Mouse (Mus musculus) layer of hippocampus, postnatal 25 days (tissue): ENCODE results near the gene Ccdc9b. TPM values are rescaled to one million over a fixed set of nuclear protein-coding genes. Genes with fewer than 3 reads are reported as not detected.

ENCODE experiments used
- DNase-seq, 2 experiments: peaks; one replicate each; pipeline ENCODE4 v3.0.0; 2022; ENCODE audit warnings: mixed read lengths in 2 of 2, low spot score in 1 of 2; ENCODE audit errors: extremely low spot score in 1 of 2
- total RNA-seq, 2 experiments: library from RNA; stranded (reverse); gene quantifications; 2 replicates each; pipeline ENCODE4 v1.2.3; 2021

Ccdc9b gene
- total RNA-seq: 1 to 10 TPM; 4.9 to 6.7 TPM

DNA sequence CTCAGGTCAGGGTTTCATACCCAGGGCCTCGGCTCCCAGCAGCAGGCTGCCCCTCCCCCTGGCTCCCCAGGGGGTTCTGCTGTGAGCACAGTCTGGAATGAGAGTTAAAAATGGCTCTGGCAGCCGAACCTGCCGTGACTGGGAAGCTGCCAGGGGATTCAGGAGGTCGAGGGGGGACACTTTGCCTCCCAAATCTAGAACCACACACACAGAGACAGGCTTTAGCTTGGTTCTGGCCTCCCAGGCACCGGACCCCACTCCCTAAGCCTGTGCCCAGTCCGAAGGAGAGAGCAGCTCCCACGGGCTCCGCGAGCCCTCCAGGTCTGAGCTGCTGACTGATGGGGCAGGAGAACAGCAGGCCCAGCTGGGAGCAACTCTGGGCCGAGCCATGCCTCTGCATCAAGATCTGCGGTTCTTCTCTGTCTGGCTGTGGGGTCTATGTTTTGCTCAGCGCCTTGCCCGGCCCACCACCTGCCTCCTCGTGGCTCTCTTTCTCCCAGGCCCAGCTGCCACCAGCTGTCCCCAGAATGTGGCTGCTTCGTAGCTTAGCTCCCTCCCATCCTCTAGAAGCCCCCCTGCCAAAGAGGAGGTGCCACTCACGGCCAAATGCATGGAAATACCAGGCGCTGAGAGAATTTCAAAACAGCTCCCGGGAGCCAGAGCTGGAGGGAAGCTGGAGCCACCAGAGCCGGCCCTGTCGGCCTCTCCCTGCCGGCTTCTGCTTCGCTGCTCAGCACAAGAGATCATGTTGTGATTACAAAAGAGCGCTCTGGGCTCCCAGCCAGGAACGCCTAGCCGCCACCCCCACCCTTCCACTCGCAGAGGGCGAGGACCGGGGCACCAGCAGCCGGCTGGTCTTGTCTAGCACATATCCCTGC lies at the start of gene Ccdc9b:
Ccdc9b (minus strand) TSS at position 756 of the 878 bp plus-strand sequence.
- DNase-seq: peak; percentile 75 to 80

DNA sequence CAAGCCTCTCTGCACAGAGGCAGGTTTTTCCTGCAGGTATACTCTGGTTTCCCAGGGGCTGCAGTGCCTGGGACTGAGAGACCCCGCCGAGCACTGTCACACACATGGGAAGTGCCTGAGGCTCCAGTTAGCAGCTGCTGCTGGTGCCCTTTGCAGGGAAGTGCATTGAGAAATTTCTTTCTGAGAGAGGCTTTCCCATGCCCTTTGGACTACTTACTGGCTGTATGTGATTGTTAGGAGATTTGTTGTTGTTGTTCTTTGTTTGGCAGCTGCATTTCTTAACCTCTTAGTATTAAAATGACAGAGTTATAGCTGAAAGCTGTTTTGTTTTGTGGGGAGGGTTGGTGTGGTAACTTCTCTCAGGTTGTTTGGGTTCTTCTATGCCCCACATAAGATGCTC lies 48.4 kb upstream of the Ccdc9b start:
- DNase-seq: no peak

DNA sequence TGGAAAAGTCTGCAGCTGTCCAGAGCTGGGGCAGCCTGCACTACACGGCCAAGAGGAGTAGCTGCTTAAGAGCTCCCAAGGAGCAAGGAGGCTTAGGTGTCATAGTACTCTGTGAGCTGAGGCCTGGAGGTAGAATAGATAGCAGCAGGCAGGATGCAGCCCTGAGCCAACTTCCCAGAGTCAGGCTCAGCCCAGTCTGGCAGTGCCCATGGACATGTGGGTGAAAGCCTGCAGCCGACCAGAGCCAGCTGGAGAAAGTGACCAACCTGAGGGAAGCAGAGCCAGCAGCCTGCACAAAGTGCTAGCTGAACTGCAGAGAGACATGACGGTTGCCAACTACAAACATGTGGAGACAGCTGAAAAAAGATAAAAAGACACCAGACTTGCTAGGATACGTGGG lies 44.4 kb upstream of the Ccdc9b start:
- DNase-seq: no peak

DNA sequence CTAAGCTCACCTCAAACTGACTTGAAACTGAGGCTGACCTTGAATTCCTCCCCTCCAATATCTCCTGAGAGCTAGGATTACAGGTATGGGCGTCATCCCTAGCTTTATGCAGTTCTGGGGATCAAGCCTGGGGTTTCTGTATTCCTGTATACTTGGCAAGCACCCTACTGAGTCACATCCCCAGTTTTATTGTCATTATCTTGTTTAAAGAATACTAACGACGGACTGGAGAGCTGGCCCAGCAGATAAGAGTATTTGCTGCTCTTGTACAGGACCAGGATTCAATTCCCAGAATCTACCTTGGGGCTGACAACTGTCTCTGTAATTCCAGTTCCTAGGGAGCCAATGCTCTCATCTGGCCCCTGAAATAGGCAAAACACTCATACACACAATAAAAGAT lies 43.3 kb upstream of the Ccdc9b start:
- DNase-seq: no peak

DNA sequence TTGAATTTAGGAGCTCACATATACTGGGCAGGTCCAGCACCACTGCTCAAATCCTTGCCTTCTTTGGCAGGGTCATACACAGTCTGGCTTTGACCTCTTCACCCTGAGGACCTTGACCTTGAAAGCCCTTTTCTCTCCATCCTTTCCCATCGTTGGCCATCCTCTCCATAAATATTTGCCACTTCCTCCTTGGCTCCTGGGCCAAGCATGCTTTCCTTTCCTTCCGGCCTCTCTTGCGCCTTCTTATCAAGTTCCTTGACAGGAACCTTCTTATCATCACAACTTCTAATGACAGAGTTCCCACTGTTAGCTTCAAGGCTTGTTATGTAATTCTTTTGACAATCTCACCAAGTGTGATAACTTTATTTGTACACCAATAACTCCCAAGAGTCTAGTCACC lies 42.7 kb upstream of the Ccdc9b start:
- DNase-seq: no peak

DNA sequence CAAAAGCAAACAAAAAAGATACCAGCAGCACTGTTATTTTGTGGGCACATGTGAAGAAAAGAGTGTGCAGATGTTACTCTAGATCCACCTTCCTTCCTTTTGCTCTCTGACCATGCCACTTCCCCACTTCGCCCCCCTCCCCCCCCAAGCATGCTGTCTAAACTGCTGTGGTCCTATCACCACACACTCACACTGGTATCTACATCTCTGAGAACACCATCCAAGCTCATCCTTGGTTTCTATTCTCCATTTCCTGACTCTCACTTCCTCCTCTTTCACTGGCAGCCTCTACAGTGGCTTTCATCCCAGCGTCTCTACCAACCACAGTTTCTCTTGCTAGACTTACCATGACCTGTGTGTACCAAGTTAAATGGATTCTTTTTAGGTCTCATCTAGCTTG lies 42.0 kb upstream of the Ccdc9b start:
- DNase-seq: no peak

DNA sequence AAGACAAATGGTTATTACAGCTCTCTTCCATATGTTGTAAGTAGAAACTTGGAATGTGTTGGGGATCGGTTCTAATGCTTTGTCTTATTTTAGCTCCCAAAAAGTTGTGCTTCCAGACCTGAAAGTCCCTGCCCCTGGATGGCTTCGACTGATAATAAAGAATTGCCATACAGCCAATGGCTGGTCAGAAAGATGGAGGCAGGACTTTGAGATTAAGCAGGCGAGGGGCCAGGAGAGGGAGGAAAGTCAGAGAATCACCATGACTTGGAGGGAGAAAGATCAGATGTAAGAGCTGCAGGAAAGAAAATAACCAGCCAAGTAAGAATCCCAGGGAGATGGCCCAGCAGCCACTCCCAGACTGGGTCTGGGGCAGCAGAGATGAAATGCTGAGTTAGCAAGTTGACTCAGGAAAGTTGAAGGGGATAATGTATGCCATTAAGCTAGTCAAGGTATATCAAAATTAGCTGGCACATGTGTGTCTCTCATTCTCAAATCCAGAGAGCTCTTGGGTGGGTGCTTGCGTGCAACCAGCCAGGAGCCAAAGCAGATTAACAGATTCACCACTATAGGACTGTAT lies 40.2 kb upstream of the Ccdc9b start:
- no peak for DNase-seq

DNA sequence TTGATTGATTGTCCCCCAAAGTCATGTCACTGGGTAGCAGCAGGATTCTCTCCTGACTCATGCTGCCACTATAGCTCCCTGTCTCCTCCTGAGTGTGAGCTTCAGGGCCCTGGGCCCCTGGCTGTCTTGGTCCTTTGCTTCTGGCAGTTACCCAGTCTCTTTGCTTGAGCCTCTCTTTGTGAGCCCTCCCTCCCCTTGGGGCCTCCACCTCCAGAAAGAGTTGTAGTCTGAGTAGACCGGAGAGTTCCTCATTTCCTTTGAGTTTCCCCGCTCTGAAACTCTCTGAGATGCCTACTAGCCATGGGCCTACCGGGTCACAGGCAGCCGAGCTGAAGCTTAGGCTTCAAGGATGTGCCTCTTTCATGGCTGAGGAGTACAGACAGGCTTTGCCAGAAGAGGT lies 31.2 kb upstream of the Ccdc9b start:
- DNase-seq: no peak

DNA sequence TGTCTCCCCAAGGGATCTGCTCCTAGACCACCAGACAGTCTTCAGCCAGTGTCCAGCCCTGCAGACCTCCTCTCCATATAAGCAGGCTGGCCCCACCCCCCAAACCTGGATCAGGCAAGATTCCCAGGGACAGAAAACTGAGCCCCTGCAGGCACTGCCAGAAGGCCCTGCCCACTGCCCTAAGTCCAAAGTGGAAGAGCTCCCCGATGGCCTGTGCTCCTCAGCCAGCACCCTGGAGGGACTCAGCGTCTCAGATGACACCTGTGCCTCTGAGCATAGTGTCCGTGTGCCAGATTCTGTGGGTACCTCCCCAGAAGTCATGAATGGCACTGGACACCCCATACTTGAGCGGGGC lies 29.8 kb upstream of the Ccdc9b start:
- DNase-seq: no peak

DNA sequence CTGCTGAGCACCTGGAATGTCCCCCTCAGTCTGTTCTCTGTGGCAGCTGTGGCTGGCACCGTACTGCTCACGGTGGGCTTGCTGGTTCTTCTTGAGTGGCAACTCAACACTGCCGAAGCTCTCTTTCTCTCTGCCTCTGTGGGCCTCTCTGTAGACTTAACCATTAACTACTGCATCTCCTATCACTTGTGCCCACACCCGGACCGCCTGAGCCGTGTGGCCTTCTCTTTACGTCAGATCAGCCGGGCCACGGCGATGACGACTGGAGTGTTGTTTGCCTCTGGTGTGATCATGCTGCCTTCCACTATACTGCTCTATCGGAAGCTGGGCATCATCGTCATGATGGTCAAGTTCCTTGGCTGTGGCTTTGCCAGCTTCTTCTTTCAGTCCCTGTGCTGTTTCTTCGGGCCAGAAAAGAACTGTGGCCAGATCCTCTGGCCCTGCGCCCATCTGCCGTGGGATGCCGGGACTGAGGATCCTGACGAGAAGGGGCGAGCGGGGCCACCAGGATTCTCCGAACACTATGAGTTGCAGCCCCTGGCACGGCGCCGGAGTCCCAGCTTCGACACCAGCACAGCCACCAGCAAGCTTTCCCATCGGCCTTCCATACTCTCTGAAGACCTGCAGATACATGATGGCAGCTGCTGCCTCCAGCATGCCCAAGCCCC lies 29.3 kb upstream of the Ccdc9b start:
- no peak for DNase-seq

DNA sequence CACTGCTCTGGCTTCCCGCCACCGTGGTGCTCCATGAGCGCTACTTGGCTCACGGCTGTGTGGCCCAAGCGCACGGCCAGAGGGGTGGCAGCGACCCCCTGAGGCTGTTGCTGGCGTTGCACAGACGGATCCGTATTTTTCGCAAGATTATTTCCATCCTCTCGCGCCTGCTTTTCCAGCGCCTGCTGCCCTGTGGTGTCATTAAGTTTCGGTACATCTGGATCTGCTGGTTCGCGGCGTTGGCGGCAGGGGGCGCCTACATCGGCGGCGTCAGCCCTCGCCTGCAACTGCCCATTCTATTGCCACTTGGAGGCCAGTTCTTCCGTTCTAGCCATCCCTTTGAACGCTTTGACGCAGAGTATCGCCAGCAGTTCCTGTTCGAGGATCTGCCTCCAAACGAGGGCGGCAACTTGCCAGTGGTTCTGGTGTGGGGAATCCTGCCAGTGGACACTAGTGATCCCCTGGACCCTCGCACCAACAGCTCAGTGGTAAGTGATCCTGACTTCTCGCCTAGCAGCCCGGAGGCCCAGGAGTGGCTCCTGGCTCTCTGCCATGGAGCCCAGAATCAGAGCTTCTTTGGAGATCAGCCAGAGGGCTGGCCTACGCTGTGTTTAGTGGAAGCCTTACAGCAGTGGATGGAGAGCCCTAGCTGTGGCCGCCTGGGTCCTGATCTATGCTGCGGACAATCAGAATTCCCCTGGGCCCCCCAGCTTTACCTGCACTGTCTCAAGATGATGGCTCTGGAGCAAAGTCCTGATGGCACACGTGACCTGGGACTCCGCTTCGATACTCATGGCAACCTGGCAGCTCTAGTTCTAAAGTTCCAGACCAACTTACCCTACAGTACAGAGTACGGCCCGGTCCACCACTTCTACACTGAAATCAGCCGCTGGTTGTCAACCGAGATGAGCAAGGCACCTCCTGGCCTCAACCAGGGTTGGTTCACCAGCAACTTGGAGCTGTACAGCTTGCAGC lies 28.4 kb upstream of the Ccdc9b start:
- peak; percentile 49 to 64 for DNase-seq

DNA sequence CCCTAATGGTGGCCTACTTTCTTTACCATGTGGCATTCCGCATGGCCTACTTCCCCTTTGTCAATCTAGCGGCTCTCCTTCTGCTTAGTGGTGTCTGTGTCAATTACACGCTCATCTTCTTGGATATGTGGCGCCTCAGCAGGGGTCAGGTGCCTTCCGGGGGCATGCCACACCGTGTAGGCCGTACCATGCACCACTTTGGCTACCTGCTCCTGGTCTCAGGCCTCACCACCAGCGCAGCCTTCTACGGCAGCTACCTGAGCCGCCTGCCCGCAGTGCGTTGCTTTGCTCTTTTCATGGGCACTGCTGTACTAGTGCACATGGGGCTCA lies 27.7 kb upstream of the Ccdc9b start:
- no peak for DNase-seq

DNA sequence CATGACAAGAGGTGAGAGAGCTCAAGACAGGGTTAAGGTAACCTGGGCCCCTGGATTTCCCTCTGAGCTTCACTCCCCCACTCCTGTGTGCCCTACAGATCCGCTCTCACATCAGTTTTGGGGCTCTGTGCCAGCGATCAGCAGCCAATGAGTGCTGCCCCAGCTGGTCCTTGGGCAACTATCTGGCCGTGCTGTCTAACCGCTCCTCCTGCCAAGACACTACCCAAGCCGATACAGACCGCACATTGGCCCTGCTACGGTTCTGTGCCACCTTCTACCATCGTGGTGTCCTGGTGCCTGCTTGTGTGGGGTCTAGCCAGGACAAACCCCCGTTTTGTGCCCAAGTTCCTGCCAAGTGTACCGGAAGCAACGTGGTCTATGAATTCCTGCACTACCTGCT lies 27.0 kb upstream of the Ccdc9b start:
- peak; percentile 35 to 38 for DNase-seq

DNA sequence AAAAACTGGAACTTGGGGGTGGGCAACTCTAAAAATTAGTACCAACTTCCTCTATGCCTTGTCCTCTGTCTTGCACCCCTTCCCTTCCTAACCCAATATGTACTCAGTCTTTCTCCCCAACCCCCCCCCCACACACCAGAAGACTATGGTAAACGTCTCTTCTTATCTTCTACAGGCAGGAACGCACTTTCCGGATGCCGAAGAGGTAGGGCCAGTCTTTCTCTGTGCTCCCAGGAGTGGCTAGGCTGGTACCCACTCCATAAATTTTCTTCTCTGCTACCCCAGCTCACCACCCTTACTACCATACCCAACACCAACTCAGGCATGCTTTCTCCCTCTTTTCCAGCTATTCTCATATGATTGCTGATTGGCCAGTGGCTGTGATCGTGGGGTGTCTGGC lies 24.1 kb upstream of the Ccdc9b start:
- no peak for DNase-seq

DNA sequence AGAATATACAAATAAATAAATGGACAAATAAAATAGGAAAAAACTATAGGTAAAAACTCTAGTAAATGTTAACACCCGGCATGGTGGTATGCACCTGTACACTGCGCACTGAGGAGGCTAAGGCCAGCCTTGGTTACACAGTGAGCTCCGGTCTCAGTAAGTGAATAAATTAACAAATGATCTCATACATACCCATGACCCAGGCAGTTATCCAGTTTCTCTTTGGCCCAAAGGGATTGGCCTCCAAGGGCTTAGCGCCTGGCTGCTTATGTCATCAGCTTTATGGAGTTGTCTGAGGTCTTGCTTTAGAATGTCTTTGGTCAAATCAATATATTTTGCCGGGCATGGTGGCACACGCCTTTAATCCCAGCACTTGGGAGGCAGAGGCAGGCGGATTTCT lies 21.2 kb upstream of the Ccdc9b start:
- no peak for DNase-seq

DNA sequence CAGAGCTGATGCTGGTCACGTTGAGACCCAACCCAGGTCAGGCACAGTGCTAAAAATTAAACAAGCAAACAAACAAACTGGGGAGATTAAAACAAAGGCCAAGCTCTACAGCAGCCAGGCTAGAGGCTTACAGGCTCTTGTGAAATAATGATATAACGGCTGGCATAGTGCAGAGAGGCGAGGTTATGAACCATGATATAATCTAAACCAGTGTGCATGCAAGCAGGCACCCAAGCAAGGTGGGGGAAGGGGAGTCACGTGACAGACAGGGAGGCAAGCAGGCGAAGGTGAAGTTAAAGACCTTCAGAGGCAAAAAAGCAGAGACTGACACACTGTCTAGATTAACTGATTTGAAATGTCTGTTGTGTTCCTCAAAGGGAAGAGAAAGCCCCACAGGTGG lies 20.6 kb upstream of the Ccdc9b start:
- DNase-seq: no peak

DNA sequence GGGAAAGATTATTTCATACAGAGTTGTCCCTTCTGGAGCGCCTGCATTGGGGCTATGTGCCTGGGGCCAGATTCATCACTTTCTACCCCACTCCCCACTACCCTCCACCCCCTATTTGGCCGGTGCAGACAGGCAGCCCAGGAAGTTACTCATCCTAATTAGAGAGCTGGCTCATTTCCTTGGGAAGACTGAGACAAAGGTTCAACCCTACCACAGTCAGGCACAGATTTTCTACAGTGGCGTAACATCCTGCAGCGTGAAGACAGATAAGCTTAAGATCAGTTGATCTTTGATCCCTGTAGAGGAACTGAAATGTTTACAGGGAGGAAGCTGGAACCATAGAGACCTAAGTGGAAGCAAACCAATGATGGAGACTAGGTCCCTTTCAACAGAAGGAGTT lies 19.8 kb upstream of the Ccdc9b start:
- DNase-seq: no peak

DNA sequence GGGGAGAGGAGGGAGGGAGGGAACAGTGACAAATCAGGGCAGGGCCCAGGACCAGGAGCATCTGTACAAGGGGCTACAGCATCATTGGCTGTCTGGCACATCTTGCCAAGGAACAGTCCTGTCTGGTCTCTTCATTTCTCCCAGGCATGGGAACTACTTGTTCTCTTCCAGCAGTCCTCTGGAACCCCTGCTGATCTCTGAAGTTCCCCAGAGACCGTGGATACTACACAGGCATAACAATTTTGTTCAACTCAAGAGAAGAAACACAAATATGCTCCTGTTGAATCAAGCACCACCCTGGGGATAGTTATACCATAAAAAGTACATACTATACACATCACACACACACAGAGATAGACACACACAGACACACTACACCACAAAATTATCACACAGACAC lies 18.7 kb upstream of the Ccdc9b start:
- no peak for DNase-seq

DNA sequence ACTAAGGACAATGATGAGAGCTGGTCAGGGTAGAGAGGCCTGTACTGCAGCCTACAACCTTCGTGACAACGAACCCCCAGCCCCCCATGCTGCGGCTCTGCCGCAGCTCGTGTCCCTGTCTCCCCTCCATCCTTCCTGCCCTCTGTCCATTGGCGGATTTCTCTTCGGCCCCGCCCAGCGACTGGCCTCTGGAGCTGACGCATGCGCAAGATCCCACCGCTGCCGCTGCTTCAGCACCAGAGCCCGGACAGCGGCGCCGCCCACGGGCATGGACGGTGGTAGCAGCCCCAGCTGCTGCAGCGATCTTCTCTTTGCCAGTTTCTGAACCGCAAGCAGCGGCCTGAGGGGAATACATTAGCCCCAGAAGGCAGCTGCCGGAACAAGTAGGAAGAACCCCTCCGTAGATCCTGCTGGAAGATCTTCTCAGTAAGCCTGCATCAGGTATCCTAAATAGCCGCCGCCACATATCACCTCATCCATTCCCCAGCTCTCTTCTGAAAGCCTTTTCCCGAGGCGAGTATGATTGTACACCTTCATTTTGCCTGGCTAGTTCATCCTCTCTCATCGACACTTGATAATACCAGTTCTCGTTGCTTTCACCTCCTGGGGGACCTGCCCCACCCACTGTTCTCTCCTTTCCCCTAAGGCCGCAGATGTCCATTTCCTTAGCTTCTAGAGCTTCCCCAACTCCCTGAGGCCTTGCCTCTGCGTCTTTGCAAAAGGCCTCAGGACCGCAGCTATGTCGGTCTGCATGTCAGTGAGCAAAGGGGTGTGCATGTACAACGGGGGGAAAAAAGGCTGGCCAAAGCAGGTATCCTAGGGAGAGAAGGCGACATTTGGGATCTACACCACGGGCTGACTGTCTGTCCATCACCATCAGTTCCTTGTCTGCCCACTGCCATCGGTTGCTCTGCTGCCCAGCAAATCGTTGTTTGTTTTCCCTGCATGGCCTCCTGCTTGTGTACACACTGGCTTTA lies 17.3 kb upstream of the Ccdc9b start, which contains the start of gene Disp2:
Disp2 (plus strand) TSS at position 216 of the 977 bp plus-strand sequence.
- DNase-seq: peak; percentile 89 to 90
